Mouse (Mus musculus) MEL (cell line): Measurements from ENCODE around the gene Fam178b. TPM values are rescaled to one million over a fixed set of nuclear protein-coding genes. Genes with fewer than 3 reads are reported as not detected.

ENCODE experiments used
- DNase-seq: peaks from one replicate; pipeline ENCODE4 v3.0.0; 2011; ENCODE audit warnings: low read depth, low spot score
- H3K27ac ChIP-seq: 2 replicates; pipeline ENCODE4 v1.5.1; 2012; ENCODE audit warnings: low read depth, mild to moderate bottlenecking, control low read depth, low read length, moderate library complexity; ENCODE audit not compliant: control insufficient read depth
- H3K27me3 ChIP-seq, 2 experiments: fragments of 150-350 bp in 1 of 2; sonication (generic) in 1 of 2; 2 replicates each; pipeline ENCODE4 v1.6.1; 2012; ENCODE audit warnings: low read length in 2 of 2, mild to moderate bottlenecking in 2 of 2, improper control_type of control experiment in 1 of 2, moderate library complexity in 1 of 2; ENCODE audit not compliant: insufficient read depth in 2 of 2, control insufficient read depth in 1 of 2
- H3K36me3 ChIP-seq, 2 experiments: 2 replicates each; pipeline ENCODE4 v1.6.1; 2012 to 2014; ENCODE audit warnings: low read length in 2 of 2, improper control_type of control experiment in 1 of 2, inconsistent platforms in 1 of 2, mild to moderate bottlenecking in 1 of 2; ENCODE audit not compliant: insufficient read depth in 2 of 2, control insufficient read depth in 1 of 2
- H3K4me1 ChIP-seq, 2 experiments: fragments of 150-350 bp in 1 of 2; sonication (generic) in 1 of 2; 2 replicates each; pipeline ENCODE4 v1.6.1; 2012; ENCODE audit warnings: low read length in 2 of 2, improper control_type of control experiment in 1 of 2, mild to moderate bottlenecking in 1 of 2; ENCODE audit not compliant: insufficient read depth in 2 of 2, control insufficient read depth in 1 of 2
- H3K4me3 ChIP-seq, 2 experiments: fragments of 150-350 bp in 1 of 2; sonication (generic) in 1 of 2; 2 replicates each; pipeline ENCODE4 v1.5.1; 2012; ENCODE audit warnings: low read depth in 2 of 2, low read length in 2 of 2, mild to moderate bottlenecking in 2 of 2, moderate library complexity in 2 of 2, control low read depth in 1 of 2, improper control_type of control experiment in 1 of 2; ENCODE audit not compliant: control insufficient read depth in 1 of 2, insufficient read depth in 1 of 2
- H3K79me2 ChIP-seq: 2 replicates; pipeline ENCODE4 v1.6.1; 2012; ENCODE audit warnings: mild to moderate bottlenecking, low read length, moderate library complexity; ENCODE audit not compliant: control insufficient read depth, poor library complexity, insufficient read depth
- H3K9ac ChIP-seq: 2 replicates; pipeline ENCODE4 v1.6.1; 2012; ENCODE audit warnings: low read depth, mild to moderate bottlenecking, control low read depth, low read length, moderate library complexity; ENCODE audit not compliant: control insufficient read depth, poor library complexity, severe bottlenecking
- H3K9me3 ChIP-seq: fragments of 150-350 bp; sonication (generic); replicated peaks from 2 replicates; pipeline ENCODE4 v1.6.1; 2012; ENCODE audit warnings: mild to moderate bottlenecking, low read length, improper control_type of control experiment, moderate library complexity; ENCODE audit not compliant: insufficient read depth
- BHLHE40 ChIP-seq: IDR thresholded peaks from 2 replicates; pipeline ENCODE4 v1.6.1; 2012; ENCODE audit warnings: low read depth, mild to moderate bottlenecking, inconsistent platforms, low read length, improper control_type of control experiment, borderline replicate concordance
- CHD1 ChIP-seq: IDR thresholded peaks from 2 replicates; pipeline ENCODE4 v1.6.1; 2012; ENCODE audit warnings: low read depth, mild to moderate bottlenecking, inconsistent platforms, low read length, improper control_type of control experiment
- CHD2 ChIP-seq: IDR thresholded peaks from 2 replicates; pipeline ENCODE4 v1.6.1; 2011; ENCODE audit warnings: low read length, improper control_type of control experiment
- EP300 ChIP-seq, 2 experiments: IDR thresholded peaks; 2 replicates each; pipeline ENCODE4 v1.6.1; 2011; ENCODE audit warnings: improper control_type of control experiment in 2 of 2, low read length in 2 of 2, low read depth in 1 of 2, mild to moderate bottlenecking in 1 of 2
- GABPA ChIP-seq: IDR thresholded peaks from 2 replicates; pipeline ENCODE4 v1.6.1; 2012; ENCODE audit warnings: low read depth, mild to moderate bottlenecking, inconsistent platforms, low read length, improper control_type of control experiment, moderate library complexity
- GATA1 ChIP-seq: IDR thresholded peaks from 2 replicates; pipeline ENCODE4 v1.6.1; 2011; ENCODE audit warnings: low read depth, low read length, improper control_type of control experiment
- JUND ChIP-seq: IDR thresholded peaks from 2 replicates; pipeline ENCODE4 v1.6.1; 2011; ENCODE audit warnings: low read depth, mild to moderate bottlenecking, improper control_type of control experiment, low read length
- MAFK ChIP-seq: IDR thresholded peaks from 2 replicates; pipeline ENCODE4 v1.6.1; 2011; ENCODE audit warnings: low read depth, mild to moderate bottlenecking, low read length, improper control_type of control experiment, borderline replicate concordance
- MAX ChIP-seq: IDR thresholded peaks from 2 replicates; pipeline ENCODE4 v1.6.1; 2011; ENCODE audit warnings: low read length, improper control_type of control experiment
- MXI1 ChIP-seq: IDR thresholded peaks from 2 replicates; pipeline ENCODE4 v1.6.1; 2011; ENCODE audit warnings: mild to moderate bottlenecking, low read depth, low read length, improper control_type of control experiment
- NRF1 ChIP-seq: IDR thresholded peaks from 2 replicates; pipeline ENCODE4 v1.6.1; 2014; ENCODE audit warnings: low read depth, mild to moderate bottlenecking, inconsistent platforms, low read length, improper control_type of control experiment, moderate library complexity; ENCODE audit not compliant: poor library complexity, insufficient read depth, severe bottlenecking
- POLR2A ChIP-seq, 2 experiments: IDR thresholded peaks; 2 replicates each; pipeline ENCODE4 v1.6.1; 2011 to 2012; ENCODE audit warnings: low read length in 2 of 2, mild to moderate bottlenecking in 2 of 2, control low read depth in 1 of 2, improper control_type of control experiment in 1 of 2, low read depth in 1 of 2, moderate library complexity in 1 of 2; ENCODE audit not compliant: control insufficient read depth in 1 of 2, insufficient read depth in 1 of 2, poor library complexity in 1 of 2
- POLR2AphosphoS5 ChIP-seq: IDR thresholded peaks from 2 replicates; pipeline ENCODE4 v1.6.1; 2012; ENCODE audit warnings: low read depth, borderline replicate concordance, mild to moderate bottlenecking, inconsistent platforms, low read length, moderate library complexity, mixed read lengths
- RAD21 ChIP-seq: IDR thresholded peaks from 2 replicates; pipeline ENCODE4 v1.6.1; 2011; ENCODE audit warnings: mild to moderate bottlenecking, low read depth, low read length, improper control_type of control experiment
- RCOR1 ChIP-seq: IDR thresholded peaks from 2 replicates; pipeline ENCODE4 v1.6.1; 2012; ENCODE audit warnings: low read depth, mild to moderate bottlenecking, inconsistent platforms, low read length, improper control_type of control experiment
- SIN3A ChIP-seq: IDR thresholded peaks from 2 replicates; pipeline ENCODE4 v1.6.1; 2012; ENCODE audit warnings: low read length, improper control_type of control experiment, inconsistent platforms
- TAL1 ChIP-seq: IDR thresholded peaks from 2 replicates; pipeline ENCODE4 v1.6.1; 2012; ENCODE audit warnings: mild to moderate bottlenecking, inconsistent platforms, low read length, moderate library complexity, mixed read lengths
- USF1 ChIP-seq: IDR thresholded peaks from 2 replicates; pipeline ENCODE4 v1.6.1; 2014; ENCODE audit warnings: low read depth, mild to moderate bottlenecking, inconsistent platforms, low read length, improper control_type of control experiment, moderate library complexity
- USF2 ChIP-seq, 2 experiments: IDR thresholded peaks; 2 replicates each; pipeline ENCODE4 v1.6.1; 2011 to 2012; ENCODE audit warnings: improper control_type of control experiment in 2 of 2, low read length in 2 of 2, borderline replicate concordance in 1 of 2, inconsistent platforms in 1 of 2, low read depth in 1 of 2, mild to moderate bottlenecking in 1 of 2; ENCODE audit not compliant: insufficient read depth in 1 of 2
- ZC3H11A ChIP-seq: IDR thresholded peaks from 2 replicates; pipeline ENCODE4 v1.6.1; 2012; ENCODE audit warnings: low read depth, mild to moderate bottlenecking, inconsistent platforms, low read length, improper control_type of control experiment
- ZKSCAN1 ChIP-seq: IDR thresholded peaks from 2 replicates; pipeline ENCODE4 v1.6.1; 2012; ENCODE audit warnings: low read depth, mild to moderate bottlenecking, inconsistent platforms, low read length, improper control_type of control experiment, moderate library complexity
- polyA plus RNA-seq, 2 experiments: library from polyadenylated mRNA; stranded (reverse) in 1 of 2; unstranded in 1 of 2; fragments of >175 nt in 1 of 2; fragments of >200 nt in 1 of 2; gene quantifications; 2 replicates each; pipeline versions ENCODE4 v1.2.1 to v1.2.4; 2012; ENCODE audit warnings: low replicate concordance in 2 of 2, low read depth in 1 of 2; ENCODE audit not compliant: insufficient read length in 2 of 2, insufficient read depth in 1 of 2, missing spikeins in 1 of 2
- total RNA-seq: library from RNA; depleted of rRNA; stranded (reverse); fragments of 300-350 nt; gene quantifications from 2 replicates; pipeline ENCODE4 v1.2.3, GENCODE M21; 2012

Gene Fam178b
- total and polyA plus RNA-seq, 3 experiments = 0.19 to 0.29 TPM; not detected in 1

GRCm38 (mm10) chr1:36570320-36570719 is 112.7 kb downstream of the Fam178b start:
- no peaks in the 10 kb centered on the region; a peak in 3 of 4 replicates for H3K27me3 ChIP-seq
- no peak overlapping the region for H3K9ac ChIP-seq
- DNase-seq = no peak
- no peaks in the 10 kb centered on the region for H3K79me2 ChIP-seq
- no peak overlapping the region for H3K4me3 ChIP-seq
- H3K27ac ChIP-seq = no peak overlapping the region
- no peaks in the 10 kb centered on the region for H3K9me3 ChIP-seq
- no peaks in the 10 kb centered on the region for H3K36me3 ChIP-seq
- H3K4me1 ChIP-seq = no peaks in the 10 kb centered on the region
- TF ChIP-seq MXI1 = no peak
- TF ChIP-seq MAFK = no peak
- TF ChIP-seq EP300 (IDR thresholded peaks at IDR 0.05; ENCODE audit: low read depth in 1 of 2, low read length in 2 of 2) = no peak
- no peak for TF ChIP-seq ZKSCAN1
- TF ChIP-seq USF1 = no peak
- TF ChIP-seq NRF1 = no peak
- TF ChIP-seq TAL1 = no peak
- no peak for TF ChIP-seq RAD21
- TF ChIP-seq POLR2A (IDR thresholded peaks at IDR 0.05; ENCODE audit: control insufficient read depth in 1 of 2, insufficient read depth in 1 of 2, low read depth in 1 of 2, low read length in 2 of 2, poor library complexity in 1 of 2) = no peak
- no peak for TF ChIP-seq POLR2AphosphoS5
- no peak for TF ChIP-seq RCOR1
- TF ChIP-seq GABPA = no peak

GRCm38 (mm10) chr1:36569694-36570276 is 113.2 kb downstream of the Fam178b start:
- H3K27ac ChIP-seq = no peak overlapping the region
- no peak for TF ChIP-seq USF2 (IDR thresholded peaks at IDR 0.05; ENCODE audit: borderline replicate concordance in 1 of 2, insufficient read depth in 1 of 2, low read depth in 1 of 2, low read length in 2 of 2)
- no peak for TF ChIP-seq MAFK
- TF ChIP-seq CHD1 = no peak

GRCm38 (mm10) chr1:36568776-36569175 is 114.2 kb downstream of the Fam178b start:
- no peak for DNase-seq
- Histone ChIP-seq H3K79me2 (no peaks in the 10 kb centered on the region), H3K9ac (no peak overlapping the region), H3K9me3 (no peaks in the 10 kb centered on the region), H3K27me3 (no peaks in the 10 kb centered on the region; a peak in 4 of 4 replicates), H3K27ac (no peak overlapping the region), H3K4me1 (no peaks in the 10 kb centered on the region), H3K4me3 (no peak overlapping the region), H3K36me3 (no peaks in the 10 kb centered on the region)
- TF ChIP-seq POLR2A (IDR thresholded peaks at IDR 0.05; ENCODE audit: control insufficient read depth in 1 of 2, insufficient read depth in 1 of 2, low read depth in 1 of 2, low read length in 2 of 2, poor library complexity in 1 of 2) (no peak), MAX (no peak), CHD2 (no peak), ZC3H11A (no peak), RCOR1 (no peak), SIN3A (no peak), MAFK (no peak), MXI1 (no peak), JUND (no peak), CHD1 (no peak), GATA1 (no peak), BHLHE40 (no peak), GABPA (no peak)

More at GRCm38 (mm10) chr1:36569694-36570276, 113.2 kb downstream of the Fam178b start:
- H3K4me3 ChIP-seq = no peak overlapping the region
- no peaks in the 10 kb centered on the region; a peak in 3 of 4 replicates for H3K27me3 ChIP-seq
- no peaks in the 10 kb centered on the region for H3K79me2 ChIP-seq
- H3K9ac ChIP-seq = no peak overlapping the region
- H3K9me3 ChIP-seq = no peaks in the 10 kb centered on the region
- no peak for DNase-seq
- H3K4me1 ChIP-seq = no peaks in the 10 kb centered on the region
- no peaks in the 10 kb centered on the region for H3K36me3 ChIP-seq
